Mouse (Mus musculus): Measurements from ENCODE around the gene BC017158. TPM values are rescaled to one million over a fixed set of nuclear protein-coding genes. Genes with fewer than 3 reads are reported as not detected.

Gene BC017158
- polyA plus RNA-seq, 1 experiment from 2014 or later = 23.9 TPM

GRCm38 (mm10) chr7:128244410-128245025 is 53.5 kb downstream of the BC017158 start:
- peaks cover 6% of the 10 kb centered on the region; the same call in 1 of the 2 replicates for H3K4me1 ChIP-seq (replicated peaks; ENCODE audit: control insufficient read depth, insufficient read depth, low read length)
- 81% methylated on average over 18 of the region's 18 CpGs for WGBS
- no peak overlapping the region for H3K27ac ChIP-seq
- H3K4me3 ChIP-seq (replicated peaks; ENCODE audit: low read length) = no peak overlapping the region
- no peak overlapping the region for H3K9ac ChIP-seq
- H3K9me3 ChIP-seq (ENCODE audit: control insufficient read depth, low read length) = no peaks in the 10 kb centered on the region
- ATAC-seq (ENCODE audit: low FRiP score) = no peak
- H3K27me3 ChIP-seq (ENCODE audit: control insufficient read depth, insufficient read depth, low read length) = no peaks in the 10 kb centered on the region
- no peak overlapping the region for H3K4me2 ChIP-seq (replicated peaks)
- peaks cover 48% of the 10 kb centered on the region for H3K36me3 ChIP-seq (replicated peaks; ENCODE audit: control insufficient read depth, insufficient read depth)
- no peak for DNase-seq (ENCODE audit: low spot score)

DNA sequence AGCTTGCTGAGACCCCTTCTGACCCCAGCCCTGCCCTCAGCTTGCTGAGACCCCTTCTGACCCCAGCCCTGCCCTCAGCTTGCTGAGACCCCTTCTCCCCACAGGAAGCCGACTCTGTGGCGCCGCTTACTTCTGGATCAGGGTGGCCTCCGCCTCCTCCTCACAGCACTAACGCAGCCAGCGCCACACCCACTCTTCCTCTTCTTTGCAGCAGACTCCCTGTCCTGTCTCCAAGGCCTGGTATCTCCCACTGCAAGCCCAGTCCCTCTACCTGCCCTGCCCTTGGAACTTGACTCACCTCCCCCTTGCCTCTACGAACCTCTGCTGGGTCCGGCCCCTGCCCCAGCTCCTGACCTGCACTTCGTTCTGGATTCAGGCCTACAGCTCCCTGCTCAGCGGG is 54.0 kb downstream of the BC017158 start:
- no peaks in the 10 kb centered on the region for H3K9me3 ChIP-seq (ENCODE audit: control insufficient read depth, low read length)
- H3K36me3 ChIP-seq (replicated peaks; ENCODE audit: control insufficient read depth, insufficient read depth) = peaks cover 48% of the 10 kb centered on the region
- H3K4me2 ChIP-seq (replicated peaks) = no peak overlapping the region
- DNase-seq (ENCODE audit: low spot score) (no peak), ATAC-seq (ENCODE audit: low FRiP score) (no peak)
- no peaks in the 10 kb centered on the region for H3K27me3 ChIP-seq (ENCODE audit: control insufficient read depth, insufficient read depth, low read length)
- H3K4me3 ChIP-seq (replicated peaks; ENCODE audit: low read length) = no peak overlapping the region
- WGBS = 42% methylated on average over 10 of the region's 10 CpGs
- peaks cover 12% of the 10 kb centered on the region; the same call in 1 of the 2 replicates for H3K4me1 ChIP-seq (replicated peaks; ENCODE audit: control insufficient read depth, insufficient read depth, low read length)
- H3K27ac ChIP-seq = no peak overlapping the region
- no peak overlapping the region for H3K9ac ChIP-seq

GRCm38 (mm10) chr7:128242331-128242730 is 55.6 kb downstream of the BC017158 start:
- ATAC-seq (ENCODE audit: low FRiP score) = no peak
- H3K4me3 ChIP-seq (replicated peaks; ENCODE audit: low read length) = no peak overlapping the region
- peaks cover 16% of the 10 kb centered on the region; the same call in 1 of the 2 replicates for H3K4me1 ChIP-seq (replicated peaks; ENCODE audit: control insufficient read depth, insufficient read depth, low read length)
- WGBS = 93% methylated on average over 16 of the region's 16 CpGs
- no peak overlapping the region for H3K4me2 ChIP-seq (replicated peaks)
- no peaks in the 10 kb centered on the region for H3K9me3 ChIP-seq (ENCODE audit: control insufficient read depth, low read length)
- no peak overlapping the region for H3K27ac ChIP-seq
- H3K9ac ChIP-seq = no peak overlapping the region
- no peak for DNase-seq (ENCODE audit: low spot score)
- H3K36me3 ChIP-seq (replicated peaks; ENCODE audit: control insufficient read depth, insufficient read depth) = peaks cover 48% of the 10 kb centered on the region
- no peaks in the 10 kb centered on the region for H3K27me3 ChIP-seq (ENCODE audit: control insufficient read depth, insufficient read depth, low read length)

GRCm38 (mm10) chr7:128240131-128240784 is 57.7 kb downstream of the BC017158 start:
- no peak overlapping the region for H3K9ac ChIP-seq
- H3K4me3 ChIP-seq (replicated peaks; ENCODE audit: low read length) = no peak overlapping the region
- no peak overlapping the region for H3K27ac ChIP-seq
- H3K4me1 ChIP-seq (replicated peaks; ENCODE audit: control insufficient read depth, insufficient read depth, low read length) = peaks cover 16% of the 10 kb centered on the region; the same call in 1 of the 2 replicates
- DNase-seq (ENCODE audit: low spot score) = no peak
- H3K27me3 ChIP-seq (ENCODE audit: control insufficient read depth, insufficient read depth, low read length) = no peaks in the 10 kb centered on the region
- H3K36me3 ChIP-seq (replicated peaks; ENCODE audit: control insufficient read depth, insufficient read depth) = peaks cover 54% of the 10 kb centered on the region
- 96% methylated on average over 27 of the region's 27 CpGs for WGBS
- H3K4me2 ChIP-seq (replicated peaks) = no peak overlapping the region
- no peaks in the 10 kb centered on the region for H3K9me3 ChIP-seq (ENCODE audit: control insufficient read depth, low read length)
- no peak for ATAC-seq (ENCODE audit: low FRiP score)

- ATAC-seq (ENCODE audit: low FRiP score) = no peak
- Histone ChIP-seq H3K27ac (no peak overlapping the region), H3K9ac (peak overlapping the region; percentile 46; the same call in 1 of the 2 replicates)
Observed at GRCm38 (mm10) chr7:128238991-128239390, 59.0 kb downstream of the BC017158 start.

DNA sequence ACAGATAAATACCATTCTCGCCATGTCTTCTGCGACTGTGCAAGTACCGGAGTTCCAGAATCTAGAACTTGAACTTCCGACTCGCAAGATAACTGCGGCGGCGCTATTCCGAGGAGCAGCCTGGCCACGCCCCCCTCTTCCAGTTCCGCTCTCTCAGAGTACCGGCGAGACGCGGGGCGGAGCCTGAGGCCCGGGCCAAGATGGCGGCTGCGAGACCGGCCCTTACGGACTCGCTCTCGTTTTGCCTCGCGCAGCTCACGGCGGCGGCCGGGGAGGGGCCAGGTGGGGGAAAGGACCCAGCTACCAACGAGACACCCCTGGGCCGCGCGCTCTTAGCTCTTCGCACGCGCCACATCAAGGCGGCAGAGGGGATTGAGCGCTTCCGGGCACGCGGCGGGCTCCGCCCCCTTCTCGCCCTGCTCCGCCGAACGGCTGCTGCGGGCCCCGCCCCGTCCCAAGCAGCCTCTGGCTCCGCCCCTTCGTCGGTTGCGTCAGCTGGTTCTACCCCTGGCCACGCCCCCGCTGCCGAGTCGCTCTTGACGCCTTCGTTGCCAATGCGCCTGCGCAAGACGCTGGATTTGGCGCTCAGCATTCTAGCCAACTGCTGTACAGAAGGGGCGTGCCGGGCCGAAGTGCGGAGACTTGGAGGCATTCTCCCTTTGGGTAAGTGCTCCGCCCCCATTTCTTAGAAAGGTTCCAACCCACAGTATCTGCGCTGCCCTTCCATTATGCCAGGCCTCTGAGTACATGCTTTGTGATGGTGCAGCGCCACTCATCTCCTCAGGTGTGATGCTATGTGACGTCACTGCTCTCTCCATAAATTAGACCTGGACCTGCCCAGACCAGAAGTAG is 59.8 kb downstream of the BC017158 start, which contains the start of gene 9130023H24Rik:
TSS of gene 9130023H24Rik (minus strand) at position 105 of the 852 bp plus-strand sequence.
- no peaks in the 10 kb centered on the region for H3K27me3 ChIP-seq (ENCODE audit: control insufficient read depth, insufficient read depth, low read length)
- WGBS = under 1% methylated on average over 67 of the region's 72 CpGs
- H3K36me3 ChIP-seq (replicated peaks; ENCODE audit: control insufficient read depth, insufficient read depth) = peaks cover 39% of the 10 kb centered on the region
- peaks cover 16% of the 10 kb centered on the region; the same call in 1 of the 2 replicates for H3K4me1 ChIP-seq (replicated peaks; ENCODE audit: control insufficient read depth, insufficient read depth, low read length)
- H3K27ac ChIP-seq = peak within 1 kb of the TSS; percentile 99
- H3K9me3 ChIP-seq (ENCODE audit: control insufficient read depth, low read length) = no peaks in the 10 kb centered on the region
- peak within 1 kb of the TSS; percentile 80 for H3K9ac ChIP-seq
- DNase-seq (ENCODE audit: low spot score) (peak; percentile 100), ATAC-seq (ENCODE audit: low FRiP score) (peak; percentile 93)
- H3K4me3 ChIP-seq (replicated peaks; ENCODE audit: low read length) = peak within 1 kb of the TSS; percentile 52
- H3K4me2 ChIP-seq (replicated peaks) = peak within 1 kb of the TSS; percentile 66

More at GRCm38 (mm10) chr7:128238991-128239390, 59.0 kb downstream of the BC017158 start:
- peaks cover 16% of the 10 kb centered on the region; the same call in 1 of the 2 replicates for H3K4me1 ChIP-seq (replicated peaks; ENCODE audit: control insufficient read depth, insufficient read depth, low read length)
- no peaks in the 10 kb centered on the region for H3K9me3 ChIP-seq (ENCODE audit: control insufficient read depth, low read length)
- H3K36me3 ChIP-seq (replicated peaks; ENCODE audit: control insufficient read depth, insufficient read depth) = peaks cover 42% of the 10 kb centered on the region
- peak overlapping the region; percentile 52 for H3K4me3 ChIP-seq (replicated peaks; ENCODE audit: low read length)
- 31% methylated on average over 4 of the region's 4 CpGs for WGBS
- no peaks in the 10 kb centered on the region for H3K27me3 ChIP-seq (ENCODE audit: control insufficient read depth, insufficient read depth, low read length)
- DNase-seq (ENCODE audit: low spot score) = peak; percentile 47
- peak overlapping the region; percentile 66 for H3K4me2 ChIP-seq (replicated peaks)

- Histone ChIP-seq H3K36me3 (replicated peaks; ENCODE audit: control insufficient read depth, insufficient read depth) (peaks cover 33% of the 10 kb centered on the region), H3K27ac (peak overlapping the region; percentile 99), H3K9me3 (ENCODE audit: control insufficient read depth, low read length) (no peaks in the 10 kb centered on the region), H3K27me3 (ENCODE audit: control insufficient read depth, insufficient read depth, low read length) (no peaks in the 10 kb centered on the region), H3K4me1 (replicated peaks; ENCODE audit: control insufficient read depth, insufficient read depth, low read length) (peaks cover 16% of the 10 kb centered on the region; the same call in 1 of the 2 replicates), H3K4me2 (replicated peaks) (peak overlapping the region; percentile 66), H3K4me3 (replicated peaks; ENCODE audit: low read length) (peak overlapping the region; percentile 52), H3K9ac (peak overlapping the region; percentile 80; the same call in 1 of the 2 replicates)
- 0% methylated on average over 25 of the region's 25 CpGs for WGBS
- DNase-seq (ENCODE audit: low spot score) = no peak
- ATAC-seq (ENCODE audit: low FRiP score) = no peak
Observed at GRCm38 (mm10) chr7:128237593-128237926, 60.4 kb downstream of the BC017158 start.

GRCm38 (mm10) chr7:128236856-128237592 is 60.9 kb downstream of the BC017158 start, which contains the start of gene Armc5:
TSS of gene Armc5 (plus strand) at chr7:128237342.
- 0 out of 2 replicates have a peak, but pooled peaks have one; percentile 18 for ATAC-seq (ENCODE audit: low FRiP score)

More at GRCm38 (mm10) chr7:128236856-128237592, 60.9 kb downstream of the BC017158 start, which contains the start of gene Armc5:
- Histone ChIP-seq H3K36me3 (replicated peaks; ENCODE audit: control insufficient read depth, insufficient read depth) (peaks cover 27% of the 10 kb centered on the region), H3K4me1 (replicated peaks; ENCODE audit: control insufficient read depth, insufficient read depth, low read length) (peaks cover 16% of the 10 kb centered on the region; the same call in 1 of the 2 replicates), H3K4me3 (replicated peaks; ENCODE audit: low read length) (peak within 1 kb of the TSS; percentile 52), H3K9ac (peak within 1 kb of the TSS; percentile 80), H3K27me3 (ENCODE audit: control insufficient read depth, insufficient read depth, low read length) (no peaks in the 10 kb centered on the region), H3K9me3 (ENCODE audit: control insufficient read depth, low read length) (no peaks in the 10 kb centered on the region), H3K4me2 (replicated peaks) (peak within 1 kb of the TSS; percentile 66), H3K27ac (peak within 1 kb of the TSS; percentile 99)
- peak; percentile 78 for DNase-seq (ENCODE audit: low spot score)
- 27% methylated on average over 37 of the region's 37 CpGs for WGBS

Measured in hindbrain, embryonic 14.5 days (tissue).